Mouse (Mus musculus): Measurements from ENCODE around the gene Gm26620. TPM values are rescaled to one million over a fixed set of nuclear protein-coding genes. Genes with fewer than 3 reads are reported as not detected.

Gm26620 gene
- not detected for polyA plus RNA-seq (2014; fragmentation: Illumina TruSeq; extraction: RNeasy Lipid Tissue Mini Kit (QIAGEN cat#74804))

GRCm38 (mm10) chr1:170884978-170885561 is at the start of gene Gm26620, which contains the start of gene Dusp12:
TSS of gene Gm26620 (plus strand) at chr1:170885065.
TSS of gene Dusp12 (minus strand) at chr1:170885540.

GRCm38 (mm10) chr1:170867691-170868105 is 17.2 kb upstream of the Gm26620 start, which contains the start of gene Atf6:
TSS of gene Atf6 (minus strand) at chr1:170867771.

GRCm38 (mm10) chr1:170912891-170913615 is 28.2 kb downstream of the Gm26620 start, which contains the start of gene Fcrlb:
TSS of gene Fcrlb (minus strand) at chr1:170912941.

GRCm38 (mm10) chr1:170927378-170927777 is 42.5 kb downstream of the Gm26620 start, which contains the start of gene Fcrla:
TSS of gene Fcrla (minus strand) at chr1:170927583.

Other genes with a start within 250 kb of the Gm26620 start
- 4.4 TPM for gene Olfml2b, start 240.5 kb upstream of the Gm26620 start, polyA plus RNA-seq (2014; fragmentation: Illumina TruSeq; extraction: RNeasy Lipid Tissue Mini Kit (QIAGEN cat#74804))
- 50.6 TPM for gene Atf6, start 17.3 kb upstream of the Gm26620 start, polyA plus RNA-seq (2014; fragmentation: Illumina TruSeq; extraction: RNeasy Lipid Tissue Mini Kit (QIAGEN cat#74804))
- 37.4 TPM for gene Dusp12, start 475 bp downstream of the Gm26620 start, polyA plus RNA-seq (2014; fragmentation: Illumina TruSeq; extraction: RNeasy Lipid Tissue Mini Kit (QIAGEN cat#74804))
- not detected for gene Fcrlb, start 27.9 kb downstream of the Gm26620 start, polyA plus RNA-seq (2014; fragmentation: Illumina TruSeq; extraction: RNeasy Lipid Tissue Mini Kit (QIAGEN cat#74804))
- not detected for gene Fcrla, start 42.5 kb downstream of the Gm26620 start, polyA plus RNA-seq (2014; fragmentation: Illumina TruSeq; extraction: RNeasy Lipid Tissue Mini Kit (QIAGEN cat#74804))
- 64.5 TPM for gene Fcgr2b, start 91.5 kb downstream of the Gm26620 start, polyA plus RNA-seq (2014; fragmentation: Illumina TruSeq; extraction: RNeasy Lipid Tissue Mini Kit (QIAGEN cat#74804))
- gene Fcgr4, start 133.9 kb downstream of the Gm26620 start, polyA plus RNA-seq (2014; fragmentation: Illumina TruSeq; extraction: RNeasy Lipid Tissue Mini Kit (QIAGEN cat#74804)), result 8.4 TPM
- 17.0 TPM for gene Fcgr3, start 179.9 kb downstream of the Gm26620 start, polyA plus RNA-seq (2014; fragmentation: Illumina TruSeq; extraction: RNeasy Lipid Tissue Mini Kit (QIAGEN cat#74804))
- 5.6 TPM for gene Cfap126, start 228.9 kb downstream of the Gm26620 start, polyA plus RNA-seq (2014; fragmentation: Illumina TruSeq; extraction: RNeasy Lipid Tissue Mini Kit (QIAGEN cat#74804))

Measured in ovary, adult 10 weeks (tissue).